Mouse (Mus musculus) CH12.LX (cell line): ENCODE measurements around the gene Fam193b. TPM values are rescaled to one million over a fixed set of nuclear protein-coding genes. Genes with fewer than 3 reads are reported as not detected.

ENCODE experiments used
- DNase-seq: peaks from one replicate; pipeline ENCODE4 v3.0.0-alpha.2; 2013; ENCODE audit errors: extremely low read depth
- H3K27ac ChIP-seq: 2 replicates; pipeline ENCODE4 v1.5.1; 2012; ENCODE audit warnings: low read depth, mild to moderate bottlenecking, control low read depth, moderate library complexity; ENCODE audit not compliant: insufficient read depth
- H3K27me3 ChIP-seq: replicated peaks from 2 replicates; pipeline ENCODE3; 2012; ENCODE audit warnings: inconsistent platforms
- H3K36me3 ChIP-seq, 2 experiments: replicated peaks in 1 of 2; 2 replicates each; pipeline versions ENCODE3 to v1.6.1; 2012; ENCODE audit warnings: inconsistent platforms in 1 of 2, low read length in 1 of 2, mild to moderate bottlenecking in 1 of 2, mixed read lengths in 1 of 2, moderate library complexity in 1 of 2; ENCODE audit not compliant: control insufficient read depth in 1 of 2, insufficient read depth in 1 of 2
- H3K4me1 ChIP-seq, 2 experiments: 2 replicates each; pipeline ENCODE4 v1.6.1; 2012; ENCODE audit warnings: inconsistent platforms in 1 of 2, moderate library complexity in 1 of 2; ENCODE audit not compliant: insufficient read depth in 2 of 2, control insufficient read depth in 1 of 2
- H3K4me2 ChIP-seq: 2 replicates; pipeline ENCODE4 v1.6.1; 2012; ENCODE audit warnings: low read depth, mild to moderate bottlenecking, control low read depth; ENCODE audit not compliant: poor library complexity, insufficient read depth, severe bottlenecking
- H3K4me3 ChIP-seq, 3 experiments: fragments of 150-350 bp in 1 of 3; sonication (generic) in 1 of 3; replicated peaks in 1 of 3; 2 replicates each; pipeline versions ENCODE3 to v1.5.1; 2011 to 2012; ENCODE audit warnings: low read depth in 2 of 3, low read length in 2 of 3, mild to moderate bottlenecking in 2 of 3, moderate library complexity in 2 of 3, control low read depth in 1 of 3, improper control_type of control experiment in 1 of 3, inconsistent platforms in 1 of 3, mixed read lengths in 1 of 3; ENCODE audit not compliant: poor library complexity in 1 of 3
- H3K79me2 ChIP-seq: replicated peaks from 2 replicates; pipeline ENCODE4 v1.6.1; 2012; ENCODE audit warnings: mild to moderate bottlenecking, moderate library complexity; ENCODE audit not compliant: control insufficient read depth, poor library complexity, insufficient read depth, severe bottlenecking; ENCODE audit errors: extremely low read depth
- H3K9ac ChIP-seq: 2 replicates; pipeline ENCODE4 v1.6.1; 2012; ENCODE audit warnings: low read depth, mild to moderate bottlenecking, control low read depth, moderate library complexity; ENCODE audit not compliant: insufficient read depth
- H3K9me3 ChIP-seq: replicated peaks from 2 replicates; pipeline ENCODE3; 2012; ENCODE audit warnings: low read length, inconsistent platforms, mixed read lengths
- BHLHE40 ChIP-seq: IDR thresholded peaks from 2 replicates; pipeline ENCODE4 v1.6.1; 2011; ENCODE audit warnings: mild to moderate bottlenecking, low read depth, low read length, improper control_type of control experiment
- CHD1 ChIP-seq: IDR thresholded peaks from 2 replicates; pipeline ENCODE4 v1.6.1; 2012; ENCODE audit warnings: low read depth, low read length, improper control_type of control experiment, inconsistent platforms
- CHD2 ChIP-seq: IDR thresholded peaks from 2 replicates; pipeline ENCODE4 v1.6.1; 2011; ENCODE audit warnings: low read length, improper control_type of control experiment
- CTCF ChIP-seq, 2 experiments: IDR thresholded peaks in 1 of 2; conservative IDR thresholded peaks in 1 of 2; 2 replicates each; pipeline ENCODE4 v1.5.1; 2011 to 2012; ENCODE audit warnings: low read depth in 2 of 2, low read length in 2 of 2, improper control_type of control experiment in 1 of 2, inconsistent platforms in 1 of 2, mild to moderate bottlenecking in 1 of 2, moderate library complexity in 1 of 2
- E2F4 ChIP-seq: IDR thresholded peaks from 2 replicates; pipeline ENCODE4 v1.6.1; 2011; ENCODE audit warnings: low read depth, low read length, improper control_type of control experiment; ENCODE audit not compliant: insufficient replicate concordance
- ELF1 ChIP-seq: IDR thresholded peaks from 2 replicates; pipeline ENCODE4 v1.6.1; 2014; ENCODE audit warnings: low read depth, mild to moderate bottlenecking, inconsistent platforms, low read length, improper control_type of control experiment
- EP300 ChIP-seq: IDR thresholded peaks from 2 replicates; pipeline ENCODE4 v1.6.1; 2011; ENCODE audit warnings: low read length, improper control_type of control experiment
- GABPA ChIP-seq: IDR thresholded peaks from 2 replicates; pipeline ENCODE4 v1.6.1; 2012; ENCODE audit warnings: low read depth, low read length, improper control_type of control experiment, inconsistent platforms; ENCODE audit not compliant: insufficient replicate concordance
- IRF4 ChIP-seq: IDR thresholded peaks from 2 replicates; pipeline ENCODE4 v1.6.1; 2014; ENCODE audit warnings: low read depth, mild to moderate bottlenecking, inconsistent platforms, low read length, improper control_type of control experiment
- JUN ChIP-seq: IDR thresholded peaks from 2 replicates; pipeline ENCODE4 v1.6.1; 2011; ENCODE audit warnings: low read depth, mild to moderate bottlenecking, low read length, improper control_type of control experiment, moderate library complexity; ENCODE audit not compliant: insufficient read depth
- JUND ChIP-seq: conservative IDR thresholded peaks from 2 replicates; pipeline ENCODE4 v1.6.1; 2011; ENCODE audit warnings: low read depth, low read length, improper control_type of control experiment
- KAT2A ChIP-seq: IDR thresholded peaks from 2 replicates; pipeline ENCODE4 v1.6.1; 2012; ENCODE audit warnings: low read length, improper control_type of control experiment, inconsistent platforms; ENCODE audit not compliant: insufficient replicate concordance
- MAZ ChIP-seq: IDR thresholded peaks from 2 replicates; pipeline ENCODE4 v1.6.1; 2012; ENCODE audit warnings: low read depth, mild to moderate bottlenecking, inconsistent platforms, low read length, improper control_type of control experiment, moderate library complexity
- MXI1 ChIP-seq: IDR thresholded peaks from 2 replicates; pipeline ENCODE4 v1.6.1; 2011; ENCODE audit warnings: mild to moderate bottlenecking, low read depth, low read length, improper control_type of control experiment
- NELFE ChIP-seq: IDR thresholded peaks from 2 replicates; pipeline ENCODE4 v1.6.1; 2011; ENCODE audit warnings: low read depth, low read length, improper control_type of control experiment
- POLR2A ChIP-seq: IDR thresholded peaks from 2 replicates; pipeline ENCODE4 v1.6.1; 2011; ENCODE audit warnings: low read depth, mild to moderate bottlenecking, improper control_type of control experiment, low read length
- RAD21 ChIP-seq: IDR thresholded peaks from 2 replicates; pipeline ENCODE4 v1.6.1; 2011; ENCODE audit warnings: low read depth, mild to moderate bottlenecking, low read length, improper control_type of control experiment, moderate library complexity
- TBP ChIP-seq: conservative IDR thresholded peaks from 2 replicates; pipeline ENCODE4 v1.6.1; 2011; ENCODE audit warnings: low read depth, low read length, improper control_type of control experiment
- ZKSCAN1 ChIP-seq: IDR thresholded peaks from 2 replicates; pipeline ENCODE4 v1.6.1; 2012; ENCODE audit warnings: low read depth, inconsistent platforms, low read length, improper control_type of control experiment, borderline replicate concordance
- ZMIZ1 ChIP-seq: IDR thresholded peaks from 2 replicates; pipeline ENCODE4 v1.6.1; 2012; ENCODE audit warnings: low read depth, mild to moderate bottlenecking, inconsistent platforms, low read length, improper control_type of control experiment
- dilution Hi-C: fragments of 300-500 bp; cut with MboI; formaldehyde crosslinking; loops from 2 replicates; pipeline ENCODE4 v1.14.3; 2020; ENCODE audit warnings: low sequenced_read_pairs; ENCODE audit not compliant: extremely low pct_unique_long_range_greater_than_20kb, extremely low pct_ligation_motif_present
- in situ Hi-C: fragments of 300-500 bp; cut with MboI; formaldehyde crosslinking; loops from 3 replicates; pipeline ENCODE4 v1.14.3; 2019; ENCODE audit warnings: low sequenced_read_pairs, low pct_ligation_motif_present, low pct_unique_long_range_greater_than_20kb, mixed read lengths
- polyA plus RNA-seq: library from polyadenylated mRNA; unstranded; fragments of >175 nt; gene quantifications from 2 replicates; pipeline ENCODE4 v1.2.1, GENCODE M21; 2012; ENCODE audit warnings: low read depth; ENCODE audit not compliant: insufficient read length
- total RNA-seq, 2 experiments: library from RNA; depleted of rRNA; stranded (reverse); fragments of 300-350 nt in 1 of 2; fragments of >200 nt in 1 of 2; gene quantifications; 2 replicates each; pipeline ENCODE4 v1.2.3; 2012 to 2014

Fam193b gene
- total and polyA plus RNA-seq, 3 experiments = 9.2 to 22.4 (median 17.9) TPM

DNA sequence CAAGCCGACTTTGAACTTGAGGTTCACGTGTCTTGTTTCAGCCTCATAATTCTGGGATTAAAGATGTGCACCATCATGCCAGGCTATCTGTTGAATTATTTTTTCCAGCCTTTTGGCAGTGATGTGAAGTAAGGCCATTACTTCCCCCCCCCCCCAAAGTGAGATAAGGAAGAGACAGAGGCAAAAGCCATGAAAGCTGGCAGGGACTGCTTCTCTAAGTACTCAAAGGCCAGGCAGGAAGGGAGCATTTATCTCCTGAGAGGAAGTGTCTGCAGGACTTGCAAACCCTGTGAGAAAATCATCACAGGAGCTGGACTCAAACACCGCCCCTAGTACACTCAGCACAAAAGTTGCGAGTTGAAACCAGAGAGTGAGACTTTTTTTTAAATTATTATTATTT, 48.4 kb upstream of the Fam193b start:
- no peak overlapping the region for H3K4me3 ChIP-seq
- in situ Hi-C loops = no loop called here

DNA sequence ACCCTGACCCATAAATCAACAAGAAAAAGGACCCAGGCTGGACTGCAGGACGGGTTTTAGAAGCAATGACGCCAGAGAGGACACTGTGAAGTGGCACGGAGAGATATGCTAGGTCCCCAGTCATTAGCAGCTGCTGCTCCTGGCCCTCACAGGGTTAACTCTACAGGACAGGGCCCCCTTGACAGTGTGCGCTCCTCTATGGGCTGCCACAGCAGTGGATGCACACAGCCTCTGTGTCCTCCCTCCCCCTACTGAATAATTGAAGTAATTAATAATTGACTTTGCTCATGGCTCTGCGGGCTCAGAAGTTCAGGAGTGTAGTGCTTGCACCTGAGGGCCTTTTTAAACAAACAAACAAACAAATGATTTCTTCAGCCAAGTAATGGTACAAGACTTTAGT, 42.6 kb upstream of the Fam193b start:
- dilution Hi-C loops = no loop called here
- Histone ChIP-seq H3K36me3 (peaks cover 14 to 49% of the 10 kb centered on the region in 2 experiments), H3K4me2 (no peak overlapping the region)

More for the DNA sequence above, 48.4 kb upstream of the Fam193b start:
- peaks cover 0 to 6% of the 10 kb centered on the region in 2 experiments for H3K36me3 ChIP-seq
- peaks cover 12% of the 10 kb centered on the region for H3K79me2 ChIP-seq
- peaks cover 4 to 15% of the 10 kb centered on the region in 2 experiments; a peak in 3 of 4 replicates for H3K4me1 ChIP-seq
- TF ChIP-seq JUND = no peak
- no peak for TF ChIP-seq KAT2A
- TF ChIP-seq NELFE = no peak
- TF ChIP-seq TBP = no peak
- TF ChIP-seq IRF4 = no peak
- TF ChIP-seq MXI1 = no peak
- no peak for TF ChIP-seq CHD1
- no peak for TF ChIP-seq JUN
- no peak for TF ChIP-seq GABPA
- dilution Hi-C loops = no loop called here
- H3K9ac ChIP-seq = no peak overlapping the region
- H3K27ac ChIP-seq = no peak overlapping the region
- no peaks in the 10 kb centered on the region for H3K27me3 ChIP-seq
- DNase-seq = no peak
- H3K9me3 ChIP-seq = no peaks in the 10 kb centered on the region
- H3K4me2 ChIP-seq = no peak overlapping the region

DNA sequence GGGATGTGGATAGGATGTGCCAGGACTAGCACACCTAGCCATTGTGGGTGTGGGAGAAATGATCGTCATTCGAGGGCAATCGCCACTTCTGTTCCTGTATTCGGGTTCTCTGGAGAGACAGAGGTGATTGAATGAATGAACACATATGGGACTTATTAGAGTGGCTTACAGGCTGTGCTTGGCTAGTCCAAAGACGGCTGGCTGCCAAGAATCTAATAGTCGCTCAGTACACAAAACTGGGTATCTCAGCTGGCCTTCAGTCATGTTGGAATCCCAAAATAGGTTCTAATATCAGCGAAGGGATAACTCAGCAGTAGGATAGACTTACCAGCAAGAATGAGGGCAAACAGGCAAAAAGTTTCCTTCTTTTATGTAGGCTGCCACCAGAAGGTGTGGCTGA, 41.1 kb upstream of the Fam193b start:
- dilution Hi-C loops (no loop called here), in situ Hi-C loops (no loop called here)
- Histone ChIP-seq H3K27me3 (no peaks in the 10 kb centered on the region), H3K27ac (no peak overlapping the region), H3K4me3 (no peak overlapping the region), H3K4me2 (no peak overlapping the region), H3K36me3 (peaks cover 23 to 64% of the 10 kb centered on the region in 2 experiments), H3K9me3 (no peaks in the 10 kb centered on the region), H3K9ac (no peak overlapping the region), H3K79me2 (no peaks in the 10 kb centered on the region)
- TF ChIP-seq ZKSCAN1 = no peak
- TF ChIP-seq TBP = no peak
- TF ChIP-seq ELF1 = no peak
- TF ChIP-seq BHLHE40 = no peak
- TF ChIP-seq MAZ = no peak
- no peak for TF ChIP-seq POLR2A
- TF ChIP-seq CHD2 = no peak
- no peak for TF ChIP-seq CTCF (conservative IDR thresholded peaks at IDR 0.05 in 1 of 2, IDR thresholded peaks at IDR 0.05 in 1 of 2; ENCODE audit: low read depth in 2 of 2, low read length in 2 of 2)
- TF ChIP-seq JUN = no peak
- TF ChIP-seq E2F4 = no peak
- TF ChIP-seq, all 38 proteins: peak for 0
- H3K4me1 ChIP-seq = no peaks in the 10 kb centered on the region
- DNase-seq = no peak

More for the DNA sequence above, 42.6 kb upstream of the Fam193b start:
- no peak for TF ChIP-seq ELF1
- no peak for TF ChIP-seq RAD21
- TF ChIP-seq POLR2A = no peak
- TF ChIP-seq EP300 = no peak
- TF ChIP-seq TBP = no peak
- TF ChIP-seq ZMIZ1 = no peak
- no peak for TF ChIP-seq CHD1
- TF ChIP-seq KAT2A = no peak
- Histone ChIP-seq H3K4me3 (no peak overlapping the region), H3K9ac (no peak overlapping the region), H3K27ac (no peak overlapping the region), H3K27me3 (no peaks in the 10 kb centered on the region), H3K4me1 (no peaks in the 10 kb centered on the region), H3K79me2 (no peaks in the 10 kb centered on the region), H3K9me3 (no peaks in the 10 kb centered on the region)
- in situ Hi-C loops = no loop called here
- DNase-seq = no peak
